Mouse (Mus musculus): ENCODE measurements at regions not wholly inside any gene's neighbourhood (a gene's known extent, or its start where the extent isn't known, plus 50 kb on each side); places are given as distances from the start of the nearest gene placed in this dataset.
"Not testable (repeated sequence)": the region's sequence is repeated elsewhere in the genome, so short reads cannot be mapped to it uniquely, and the experiment has no call there.

DNA sequence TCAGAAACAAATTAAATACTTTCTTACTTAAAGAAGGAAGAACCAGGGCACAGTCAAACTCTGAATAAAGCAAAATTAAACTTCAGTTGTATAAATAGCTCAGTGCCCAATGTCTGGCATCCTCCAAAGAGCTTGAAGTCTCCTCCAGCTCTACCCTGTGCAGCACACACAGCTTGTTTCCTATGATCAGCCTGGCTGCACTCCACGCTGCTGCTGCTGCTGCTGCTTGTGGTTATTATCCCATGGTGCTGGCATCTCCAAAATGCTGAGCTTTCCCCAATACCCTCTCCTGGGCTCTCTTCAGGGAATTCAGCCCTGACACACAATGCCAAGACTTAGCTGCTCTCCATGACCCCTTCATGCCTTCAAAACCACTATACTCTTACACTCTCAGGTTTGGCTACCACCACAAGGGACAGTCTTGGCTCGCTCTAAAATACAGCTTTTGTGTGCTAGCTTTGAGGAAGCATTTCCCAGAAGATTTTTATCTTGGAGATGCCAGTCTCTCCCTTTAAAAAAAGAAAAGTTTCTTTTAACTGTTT, 121.0 kb downstream of the Rab10 start:
- DNase-seq (ENCODE audit: low read depth): not testable (repeated sequence)

DNA sequence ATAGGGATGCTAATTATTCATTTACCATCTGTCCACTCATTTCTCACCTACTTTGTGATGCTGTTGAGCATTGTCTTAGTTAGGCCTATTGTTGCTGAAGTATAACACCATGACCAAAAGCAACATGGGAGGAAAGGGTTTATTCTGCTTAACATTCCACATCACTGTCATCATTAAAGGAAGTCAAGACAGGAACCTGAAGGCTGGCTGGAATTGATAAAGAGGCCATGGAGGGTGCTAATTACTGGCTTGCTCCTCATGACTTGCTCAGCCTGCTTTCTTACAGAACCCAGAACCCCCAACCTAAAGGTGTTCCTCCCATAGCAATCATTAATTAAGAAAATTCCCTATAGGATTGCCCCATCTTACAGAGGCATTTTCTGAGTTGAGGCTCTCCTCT, 121.6 kb downstream of the Rab10 start:
- no peak for DNase-seq (ENCODE audit: low read depth)

GRCm38 (mm10) chr12:3173325-3173724, 136.4 kb downstream of the Rab10 start:
- no peak for DNase-seq (ENCODE audit: low read depth)

GRCm38 (mm10) chr12:3169705-3170287, 140.0 kb downstream of the Rab10 start:
- DNase-seq (ENCODE audit: low read depth): not testable (repeated sequence)

DNA sequence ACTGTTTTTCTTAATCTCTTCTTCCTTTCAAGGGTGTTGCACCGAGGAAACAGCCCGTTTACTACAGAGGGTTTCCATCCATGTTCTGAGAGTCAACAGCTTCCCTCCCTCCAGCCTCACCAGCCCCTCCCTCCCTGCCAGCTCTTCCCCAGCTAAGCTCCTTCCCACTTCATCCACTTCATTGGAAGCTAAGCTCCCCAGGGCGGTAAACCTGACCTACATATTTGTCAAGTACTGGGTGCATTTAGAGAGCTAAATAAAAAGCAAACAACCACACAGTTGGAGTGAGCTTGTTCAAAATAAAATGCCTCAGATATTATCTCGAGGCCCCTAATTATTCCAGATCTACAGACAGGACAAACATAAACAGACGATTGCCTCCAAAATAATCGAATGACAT, 148.1 kb downstream of the Rab10 start:
- DNase-seq (ENCODE audit: low read depth): not testable (repeated sequence)

DNA sequence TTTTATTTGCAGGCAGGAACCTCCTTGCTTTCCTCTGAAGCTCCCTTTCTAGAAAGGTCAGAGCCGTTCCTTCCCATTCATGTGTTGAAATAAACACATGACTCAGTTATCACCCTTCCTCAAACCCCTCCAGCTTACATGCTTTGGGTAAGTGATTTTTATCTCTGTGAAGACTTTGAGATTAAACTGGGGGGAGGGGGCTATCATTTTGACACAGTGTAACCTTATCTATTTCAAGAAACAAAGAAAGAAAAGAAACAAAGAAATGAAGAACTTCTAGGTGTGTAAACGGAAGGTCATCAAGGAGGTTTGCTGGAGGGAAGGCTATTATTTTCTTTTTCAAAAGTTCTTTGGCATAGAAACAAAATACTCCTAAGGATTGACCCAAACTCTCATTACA, 151.0 kb downstream of the Rab10 start:
- not testable (repeated sequence) for DNase-seq (ENCODE audit: low read depth)

DNA sequence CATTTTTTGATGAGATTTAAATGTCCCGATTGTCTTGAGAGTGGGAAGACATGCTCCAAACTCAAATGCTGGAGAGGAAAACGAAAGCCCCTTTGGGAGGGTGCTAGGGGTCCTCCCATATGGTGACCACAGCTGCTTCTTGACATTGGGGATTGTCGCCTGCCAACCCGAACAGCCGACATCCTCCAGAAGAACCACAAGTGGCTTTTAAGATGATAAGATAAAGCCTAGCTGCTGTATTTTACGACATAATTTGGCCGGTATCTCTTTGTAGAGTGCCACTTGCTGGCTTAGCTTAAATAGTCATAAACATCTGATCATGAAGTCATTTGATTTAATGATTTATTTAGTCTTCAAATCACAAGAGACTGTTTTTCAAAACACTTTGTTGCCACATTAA, 156.1 kb downstream of the Rab10 start:
- DNase-seq (ENCODE audit: low read depth): not testable (repeated sequence)

- DNase-seq (ENCODE audit: low read depth): not testable (repeated sequence)
Observed at GRCm38 (mm10) chr12:3132553-3132952, 177.2 kb downstream of the Rab10 start.

GRCm38 (mm10) chr12:3131149-3131751, 178.5 kb downstream of the Rab10 start:
- not testable (repeated sequence) for DNase-seq (ENCODE audit: low read depth)

DNA sequence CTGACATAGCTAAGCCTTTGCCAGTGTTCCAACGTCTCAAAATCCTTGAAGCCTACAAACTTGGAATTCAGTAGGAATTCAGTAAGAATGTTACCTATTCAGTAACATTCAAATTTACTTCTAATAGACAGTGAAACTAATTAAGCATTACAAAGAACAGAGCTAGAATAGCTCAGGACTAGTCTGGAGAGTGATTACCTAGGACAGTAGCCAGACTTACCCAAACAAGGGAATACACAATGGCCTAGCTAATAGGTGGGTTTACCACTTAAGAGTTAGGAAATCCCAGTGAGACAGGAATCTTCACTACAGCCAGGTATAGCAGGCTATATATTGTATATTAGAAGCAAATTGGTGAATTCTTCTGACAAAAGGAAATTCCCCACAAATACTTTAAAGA, 182.4 kb downstream of the Rab10 start:
- not testable (repeated sequence) for DNase-seq (ENCODE audit: low read depth)

DNA sequence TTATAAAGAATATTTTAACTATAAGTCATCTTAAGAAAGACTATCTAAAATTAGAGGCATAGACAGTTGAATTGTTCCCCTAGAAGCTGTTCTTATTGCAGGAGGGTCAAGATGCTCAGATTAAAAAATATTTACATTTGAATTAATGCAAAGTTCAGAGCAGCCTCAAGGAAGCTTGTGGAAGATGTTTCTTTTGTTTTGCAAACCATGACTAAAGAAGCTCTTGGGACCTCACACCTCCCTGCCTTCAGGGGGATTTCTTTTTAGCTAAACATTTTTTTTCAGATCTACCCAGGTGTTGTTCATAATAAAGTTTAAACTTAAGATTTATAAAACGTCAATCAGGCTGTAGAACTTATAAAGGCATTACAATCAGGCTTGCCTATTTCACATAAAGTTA, 185.7 kb downstream of the Rab10 start:
- DNase-seq (ENCODE audit: low read depth): no peak

- not testable (repeated sequence) for DNase-seq (ENCODE audit: low read depth)
Observed at GRCm38 (mm10) chr12:3110589-3110988, 199.2 kb downstream of the Rab10 start.

DNA sequence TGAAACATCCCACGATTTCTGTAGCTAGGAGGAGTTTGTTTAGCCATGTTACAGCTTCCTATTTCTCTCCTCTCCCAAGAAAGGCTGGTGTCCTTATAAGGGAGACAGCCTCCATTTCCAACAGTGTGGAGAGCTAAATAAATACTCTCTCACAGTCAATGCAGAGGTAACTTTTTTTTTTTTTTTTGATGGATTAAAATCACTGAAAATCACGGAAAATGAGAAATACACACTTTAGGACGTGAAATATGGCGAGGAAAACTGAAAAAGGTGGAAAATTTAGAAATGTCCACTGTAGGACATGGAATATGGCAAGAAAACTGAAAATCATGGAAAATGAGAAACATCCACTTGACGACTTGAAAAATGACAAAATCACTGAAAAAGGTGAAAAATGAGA, 200.1 kb downstream of the Rab10 start:
- peak; percentile 1 for DNase-seq (ENCODE audit: low read depth)

GRCm38 (mm10) chr12:3101963-3102362, 207.8 kb downstream of the Rab10 start:
- not testable (repeated sequence) for DNase-seq (ENCODE audit: low read depth)

- peak; percentile 50 for DNase-seq (ENCODE audit: low read depth)
Observed at GRCm38 (mm10) chr12:3098175-3098574, 211.6 kb downstream of the Rab10 start.

GRCm38 (mm10) chr12:3094509-3094908, 215.3 kb downstream of the Rab10 start:
- no peak for DNase-seq (ENCODE audit: low read depth)

GRCm38 (mm10) chr12:3092974-3093373, 216.8 kb downstream of the Rab10 start:
- not testable (repeated sequence) for DNase-seq (ENCODE audit: low read depth)

GRCm38 (mm10) chr12:3049546-3049945, 260.2 kb downstream of the Rab10 start:
- not testable (repeated sequence) for DNase-seq (ENCODE audit: low read depth)

DNA sequence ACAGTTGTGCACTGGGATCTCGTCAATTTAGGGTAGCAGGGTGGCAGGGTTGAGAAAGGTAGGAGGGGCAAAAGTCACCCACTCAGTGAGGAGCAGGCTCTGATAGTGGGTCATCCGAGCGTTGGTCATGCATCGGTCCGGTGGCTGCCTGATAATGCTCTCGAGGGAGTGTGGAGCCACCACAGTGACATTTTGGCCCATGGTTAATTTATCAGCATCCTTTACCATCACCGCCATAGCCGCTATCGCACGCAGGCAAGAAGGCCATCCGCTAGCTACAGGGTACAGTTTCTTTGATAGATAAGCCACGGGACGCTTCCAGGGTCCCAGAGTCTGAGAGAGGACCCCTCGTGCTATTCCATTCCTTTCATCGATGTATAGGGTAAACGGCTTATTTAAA, 291.3 kb downstream of the Rab10 start:
- not testable (repeated sequence) for DNase-seq (ENCODE audit: low read depth)

- not testable (repeated sequence) for DNase-seq (ENCODE audit: low read depth)
Observed at GRCm38 (mm10) chr12:3016777-3017176, 293.0 kb downstream of the Rab10 start.

Data from naive thymus-derived CD4-positive, alpha-beta T cell, adult 2 months (primary cell).